Mouse (Mus musculus) heart, embryonic 16.5 days (tissue): ENCODE measurements around the gene Syt17. TPM values are rescaled to one million over a fixed set of nuclear protein-coding genes. Genes with fewer than 3 reads are reported as not detected.
A peak's percentile ranks its signal among the peaks of the same experiment; 100 is the strongest.

Experiments
- ATAC-seq: fragments of 200-750 bp; cut with Nextera tagmentation; replicated peaks from 2 replicates; pipeline ENCODE4 v1.8.0; 2017; ENCODE audit warnings: moderate number of reproducible peaks; ENCODE audit not compliant: insufficient read depth, low FRiP score; ENCODE audit errors: extremely low read depth
- H3K27ac ChIP-seq: fragments of 300-500 bp; sonication (generic); 2 replicates; pipeline ENCODE4 v1.5.1; 2014; ENCODE audit warnings: mild to moderate bottlenecking, low read length, control low read depth, moderate library complexity
- H3K27me3 ChIP-seq: fragments of 300-500 bp; sonication (generic); 2 replicates; pipeline ENCODE4 v1.6.1; 2014; ENCODE audit warnings: low read length, mixed read lengths; ENCODE audit not compliant: control insufficient read depth, insufficient read depth
- H3K36me3 ChIP-seq: fragments of 300-500 bp; sonication (generic); 2 replicates; pipeline ENCODE4 v1.6.1; 2014; ENCODE audit not compliant: control insufficient read depth, insufficient read depth
- H3K4me1 ChIP-seq: fragments of 300-500 bp; sonication (generic); 2 replicates; pipeline ENCODE4 v1.6.1; 2014; ENCODE audit warnings: low read length, mixed read lengths; ENCODE audit not compliant: control insufficient read depth, insufficient read depth
- H3K4me2 ChIP-seq: fragments of 300-500 bp; sonication (generic); 2 replicates; pipeline ENCODE4 v1.6.1; 2014; ENCODE audit warnings: low read depth, mild to moderate bottlenecking, control low read depth, low read length
- H3K4me3 ChIP-seq: fragments of 300-500 bp; sonication (generic); 2 replicates; pipeline ENCODE4 v1.5.1; 2014; ENCODE audit warnings: mild to moderate bottlenecking, control low read depth, low read length
- H3K9ac ChIP-seq: fragments of 300-500 bp; sonication (generic); 2 replicates; pipeline ENCODE4 v1.6.1; 2014; ENCODE audit warnings: low read length, control low read depth
- H3K9me3 ChIP-seq: fragments of 300-500 bp; sonication (generic); replicated peaks from 2 replicates; pipeline ENCODE4 v1.6.1; 2016; ENCODE audit warnings: low read length; ENCODE audit not compliant: control insufficient read depth
- WGBS: fragments of 180-500 bp; shearing (Covaris S2); extraction: QIAGEN DNeasy Blood & Tissue Kit; methylation state at CpG from one replicate; pipeline ENCODE4 v1.1.7; 2014; 5-methylcytosine and 5-hydroxymethylcytosine counted together
- polyA plus RNA-seq: library from polyadenylated mRNA; unstranded; fragments of >200 nt; fragmentation: Nextera tagmentation; extraction: Ambion mirVana; gene quantifications from 2 replicates; pipeline ENCODE4 v1.2.1, GENCODE M21; 2015

Gene Syt17
- polyA plus RNA-seq, 1 experiment from 2014 or later: 2.1 TPM

- ATAC-seq: no peak
- Histone ChIP-seq H3K9ac (no peak overlapping the region), H3K4me2 (no peak overlapping the region), H3K36me3 (no peaks in the 10 kb centered on the region), H3K27me3 (no peaks in the 10 kb centered on the region), H3K4me1 (no peaks in the 10 kb centered on the region), H3K4me3 (no peak overlapping the region), H3K9me3 (no peaks in the 10 kb centered on the region), H3K27ac (no peak overlapping the region)
Measured at GRCm38 (mm10) chr7:118405251-118405650, 42.8 kb downstream of the Syt17 start.

GRCm38 (mm10) chr7:118402576-118403022 is 45.4 kb downstream of the Syt17 start:
- no peaks in the 10 kb centered on the region for H3K27me3 ChIP-seq
- H3K9me3 ChIP-seq: no peaks in the 10 kb centered on the region
- no peak for ATAC-seq
- no peaks in the 10 kb centered on the region for H3K4me1 ChIP-seq
- H3K9ac ChIP-seq: no peak overlapping the region
- no peak overlapping the region for H3K4me3 ChIP-seq
- H3K4me2 ChIP-seq: no peak overlapping the region
- H3K27ac ChIP-seq: no peak overlapping the region
- no peaks in the 10 kb centered on the region for H3K36me3 ChIP-seq
- WGBS: 70% methylated on average over 3 of the region's 3 CpGs

- H3K4me1 ChIP-seq: no peaks in the 10 kb centered on the region
- no peaks in the 10 kb centered on the region for H3K27me3 ChIP-seq
- H3K9ac ChIP-seq: no peak overlapping the region
- no peak overlapping the region for H3K4me3 ChIP-seq
- no peaks in the 10 kb centered on the region for H3K36me3 ChIP-seq
- WGBS: 65% methylated on average over 5 of the region's 5 CpGs
- H3K9me3 ChIP-seq: no peaks in the 10 kb centered on the region
- H3K4me2 ChIP-seq: no peak overlapping the region
- no peak overlapping the region for H3K27ac ChIP-seq
- no peak for ATAC-seq
Measured at GRCm38 (mm10) chr7:118401949-118402348, 46.1 kb downstream of the Syt17 start.

- Histone ChIP-seq H3K27me3 (no peaks in the 10 kb centered on the region), H3K9ac (no peak overlapping the region), H3K4me1 (no peaks in the 10 kb centered on the region), H3K27ac (no peak overlapping the region), H3K9me3 (no peaks in the 10 kb centered on the region), H3K4me2 (no peak overlapping the region), H3K4me3 (no peak overlapping the region), H3K36me3 (no peaks in the 10 kb centered on the region)
- ATAC-seq: no peak
- WGBS: 72% methylated on average over 9 of the region's 9 CpGs
Measured at GRCm38 (mm10) chr7:118399764-118400163, 48.3 kb downstream of the Syt17 start.

GRCm38 (mm10) chr7:118390705-118391104 is 57.3 kb downstream of the Syt17 start:
- H3K4me3 ChIP-seq: no peak overlapping the region
- H3K27me3 ChIP-seq: no peaks in the 10 kb centered on the region
- H3K27ac ChIP-seq: no peak overlapping the region
- no peaks in the 10 kb centered on the region for H3K9me3 ChIP-seq
- 81% methylated on average over 5 of the region's 5 CpGs for WGBS
- H3K4me1 ChIP-seq: no peaks in the 10 kb centered on the region
- no peak overlapping the region for H3K4me2 ChIP-seq
- no peak overlapping the region for H3K9ac ChIP-seq
- no peaks in the 10 kb centered on the region for H3K36me3 ChIP-seq
- ATAC-seq: no peak

- Histone ChIP-seq H3K4me2 (no peak overlapping the region), H3K27me3 (no peaks in the 10 kb centered on the region), H3K4me1 (0 out of 2 replicates have a peak, but pooled peaks cover 3% of the 10 kb centered on the region), H3K9me3 (no peaks in the 10 kb centered on the region), H3K36me3 (no peaks in the 10 kb centered on the region), H3K27ac (no peak overlapping the region), H3K4me3 (no peak overlapping the region), H3K9ac (no peak overlapping the region)
- no peak for ATAC-seq
- 80% methylated on average over 5 of the region's 5 CpGs for WGBS
Measured at GRCm38 (mm10) chr7:118380996-118381395, 67.0 kb downstream of the Syt17 start.

GRCm38 (mm10) chr7:118380056-118380455 is 68.0 kb downstream of the Syt17 start:
- H3K27me3 ChIP-seq: no peaks in the 10 kb centered on the region
- H3K9me3 ChIP-seq: no peaks in the 10 kb centered on the region; the same call in 1 of the 2 replicates
- 69% methylated on average over 3 of the region's 3 CpGs for WGBS
- no peak overlapping the region for H3K4me3 ChIP-seq
- H3K4me2 ChIP-seq: no peak overlapping the region
- H3K9ac ChIP-seq: no peak overlapping the region
- ATAC-seq: no peak
- no peaks in the 10 kb centered on the region for H3K36me3 ChIP-seq
- H3K27ac ChIP-seq: no peak overlapping the region
- 0 out of 2 replicates have a peak, but pooled peaks cover 3% of the 10 kb centered on the region for H3K4me1 ChIP-seq

GRCm38 (mm10) chr7:118376590-118376989 is 71.4 kb downstream of the Syt17 start:
- no peak; the same call in 1 of the 2 replicates for ATAC-seq

GRCm38 (mm10) chr7:118375341-118375740 is 72.7 kb downstream of the Syt17 start:
- Histone ChIP-seq H3K4me3 (no peak overlapping the region), H3K9ac (no peak overlapping the region), H3K4me2 (no peak overlapping the region), H3K4me1 (0 out of 2 replicates have a peak, but pooled peaks cover 3% of the 10 kb centered on the region), H3K27ac (no peak overlapping the region), H3K36me3 (no peaks in the 10 kb centered on the region), H3K27me3 (no peaks in the 10 kb centered on the region), H3K9me3 (no peaks in the 10 kb centered on the region; the same call in 1 of the 2 replicates)
- 56% methylated on average over 3 of the region's 3 CpGs for WGBS
- ATAC-seq: peak; percentile 89

More at GRCm38 (mm10) chr7:118376590-118376989, 71.4 kb downstream of the Syt17 start:
- Histone ChIP-seq H3K36me3 (no peaks in the 10 kb centered on the region), H3K4me3 (no peak overlapping the region), H3K4me2 (no peak overlapping the region), H3K9me3 (no peaks in the 10 kb centered on the region; the same call in 1 of the 2 replicates), H3K27me3 (no peaks in the 10 kb centered on the region), H3K27ac (no peak overlapping the region), H3K4me1 (0 out of 2 replicates have a peak, but pooled peaks cover 3% of the 10 kb centered on the region), H3K9ac (no peak overlapping the region)
- 68% methylated on average over 4 of the region's 4 CpGs for WGBS
